Mouse (Mus musculus) limb, embryonic 13.5 days (tissue): Measurements from ENCODE around the gene Auts2. TPM values are rescaled to one million over a fixed set of nuclear protein-coding genes. Genes with fewer than 3 reads are reported as not detected.

Experiments used
- ATAC-seq: fragments of 200-750 bp; cut with Nextera tagmentation; 2 replicates; pipeline ENCODE4 v1.8.0; 2017; ENCODE audit warnings: low read depth, moderate number of reproducible peaks, moderate TSS enrichment; ENCODE audit not compliant: low FRiP score
- H3K27ac ChIP-seq: fragments of 300-500 bp; sonication (generic); 2 replicates; pipeline ENCODE4 v1.5.1; 2015; ENCODE audit warnings: inconsistent platforms, mild to moderate bottlenecking, moderate library complexity
- H3K27me3 ChIP-seq: fragments of 300-500 bp; sonication (generic); 2 replicates; pipeline ENCODE4 v1.6.1; 2015; ENCODE audit warnings: mild to moderate bottlenecking, inconsistent platforms
- H3K36me3 ChIP-seq: fragments of 300-500 bp; sonication (generic); 2 replicates; pipeline ENCODE4 v1.6.1; 2015; ENCODE audit warnings: inconsistent platforms, mild to moderate bottlenecking, moderate library complexity
- H3K4me1 ChIP-seq: fragments of 300-500 bp; sonication (generic); 2 replicates; pipeline ENCODE4 v1.6.1; 2015; ENCODE audit warnings: inconsistent platforms
- H3K4me2 ChIP-seq: fragments of 300-500 bp; sonication (generic); replicated peaks from 2 replicates; pipeline ENCODE4 v1.6.1; 2015; ENCODE audit warnings: inconsistent platforms, mild to moderate bottlenecking, moderate library complexity
- H3K4me3 ChIP-seq: fragments of 300-500 bp; sonication (generic); 2 replicates; pipeline ENCODE4 v1.5.1; 2015; ENCODE audit warnings: moderate library complexity, mild to moderate bottlenecking, inconsistent platforms
- H3K9ac ChIP-seq: fragments of 300-500 bp; sonication (generic); 2 replicates; pipeline ENCODE4 v1.6.1; 2015; ENCODE audit warnings: mild to moderate bottlenecking, inconsistent platforms
- H3K9me3 ChIP-seq: fragments of 300-500 bp; sonication (generic); 2 replicates; pipeline ENCODE4 v1.6.1; 2016; ENCODE audit warnings: inconsistent platforms
- WGBS: fragments of 180-500 bp; shearing (Covaris S2); methylation state at CpG from one replicate; pipeline ENCODE4 v1.1.7; 2015; 5-methylcytosine and 5-hydroxymethylcytosine counted together
- polyA plus RNA-seq: library from polyadenylated mRNA; unstranded; fragments of >200 nt; fragmentation: Nextera tagmentation; extraction: Ambion mirVana; gene quantifications from 2 replicates; pipeline ENCODE4 v1.2.1, GENCODE M21; 2015

The Auts2 gene
- polyA plus RNA-seq, 1 experiment from 2014 or later = 55.1 TPM

GRCm38 (mm10) chr5:131517677-131518076, 1025.5 kb downstream of the Auts2 start:
- Histone ChIP-seq H3K27ac (no peak overlapping the region), H3K4me1 (peaks cover 51% of the 10 kb centered on the region), H3K27me3 (no peaks in the 10 kb centered on the region), H3K36me3 (peaks cover 30% of the 10 kb centered on the region), H3K9me3 (no peaks in the 10 kb centered on the region), H3K9ac (no peak overlapping the region), H3K4me2 (no peak overlapping the region), H3K4me3 (no peak overlapping the region)
- 67% methylated on average over 4 of the region's 4 CpGs for WGBS
- ATAC-seq = no peak

GRCm38 (mm10) chr5:131515707-131516407, 1027.3 kb downstream of the Auts2 start:
- WGBS = 23% methylated on average over 14 of the region's 14 CpGs
- Histone ChIP-seq H3K27me3 (no peaks in the 10 kb centered on the region), H3K9ac (no peak overlapping the region), H3K4me3 (no peak overlapping the region), H3K9me3 (no peaks in the 10 kb centered on the region), H3K36me3 (peaks cover 44% of the 10 kb centered on the region), H3K4me2 (no peak overlapping the region), H3K27ac (0 out of 2 replicates have a peak overlapping the region, but pooled peaks have one; percentile 3), H3K4me1 (peaks cover 38% of the 10 kb centered on the region)
- ATAC-seq = peak; percentile 30; the same call in 1 of the 2 replicates

GRCm38 (mm10) chr5:131513753-131514152, 1029.4 kb downstream of the Auts2 start:
- Histone ChIP-seq H3K27me3 (no peaks in the 10 kb centered on the region), H3K27ac (no peak overlapping the region), H3K9ac (no peak overlapping the region), H3K9me3 (no peaks in the 10 kb centered on the region), H3K36me3 (peaks cover 40% of the 10 kb centered on the region), H3K4me3 (no peak overlapping the region), H3K4me1 (peaks cover 33% of the 10 kb centered on the region), H3K4me2 (no peak overlapping the region)
- WGBS = 73% methylated on average over 3 of the region's 3 CpGs
- no peak for ATAC-seq

- Histone ChIP-seq H3K9ac (no peak overlapping the region), H3K4me3 (no peak overlapping the region), H3K27ac (no peak overlapping the region), H3K9me3 (no peaks in the 10 kb centered on the region), H3K4me1 (peaks cover 25% of the 10 kb centered on the region), H3K27me3 (no peaks in the 10 kb centered on the region), H3K4me2 (no peak overlapping the region), H3K36me3 (peaks cover 39% of the 10 kb centered on the region)
- WGBS = 90% methylated on average over 10 of the region's 10 CpGs
- ATAC-seq = no peak
Observed at GRCm38 (mm10) chr5:131512617-131513016, 1030.5 kb downstream of the Auts2 start.

- Histone ChIP-seq H3K9me3 (no peaks in the 10 kb centered on the region), H3K36me3 (peaks cover 42% of the 10 kb centered on the region), H3K27ac (no peak overlapping the region), H3K4me2 (no peak overlapping the region), H3K4me1 (peaks cover 6% of the 10 kb centered on the region), H3K9ac (no peak overlapping the region), H3K27me3 (no peaks in the 10 kb centered on the region), H3K4me3 (no peak overlapping the region)
- 74% methylated on average over 5 of the region's 5 CpGs for WGBS
- ATAC-seq = no peak
Observed at GRCm38 (mm10) chr5:131510659-131511058, 1032.5 kb downstream of the Auts2 start.

- Histone ChIP-seq H3K9ac (no peak overlapping the region), H3K27ac (no peak overlapping the region), H3K4me2 (no peak overlapping the region), H3K4me1 (no peaks in the 10 kb centered on the region), H3K36me3 (peaks cover 40% of the 10 kb centered on the region), H3K9me3 (no peaks in the 10 kb centered on the region), H3K27me3 (no peaks in the 10 kb centered on the region), H3K4me3 (no peak overlapping the region)
- 88% methylated on average over 4 of the region's 4 CpGs for WGBS
- ATAC-seq = no peak
Observed at GRCm38 (mm10) chr5:131509315-131509714, 1033.8 kb downstream of the Auts2 start.

- Histone ChIP-seq H3K4me2 (no peak overlapping the region), H3K4me1 (peaks cover 12% of the 10 kb centered on the region; the same call in 1 of the 2 replicates), H3K36me3 (peaks cover 20% of the 10 kb centered on the region), H3K9ac (no peak overlapping the region), H3K4me3 (no peak overlapping the region), H3K27ac (no peak overlapping the region), H3K9me3 (no peaks in the 10 kb centered on the region), H3K27me3 (no peaks in the 10 kb centered on the region)
- no peak for ATAC-seq
- WGBS = 82% methylated on average over 4 of the region's 4 CpGs
Observed at GRCm38 (mm10) chr5:131498865-131499264, 1044.3 kb downstream of the Auts2 start.

- Histone ChIP-seq H3K9me3 (no peaks in the 10 kb centered on the region), H3K27ac (no peak overlapping the region), H3K9ac (no peak overlapping the region), H3K4me2 (no peak overlapping the region), H3K36me3 (peaks cover 20% of the 10 kb centered on the region), H3K4me3 (no peak overlapping the region), H3K4me1 (peaks cover 29% of the 10 kb centered on the region), H3K27me3 (no peaks in the 10 kb centered on the region)
- no peak for ATAC-seq
- 91% methylated on average over 10 of the region's 10 CpGs for WGBS
Observed at GRCm38 (mm10) chr5:131496517-131497216, 1046.5 kb downstream of the Auts2 start.

- no peak for ATAC-seq
- no peaks in the 10 kb centered on the region for H3K9me3 ChIP-seq
- H3K27ac ChIP-seq = no peak overlapping the region
- peaks cover 30% of the 10 kb centered on the region for H3K4me1 ChIP-seq
- H3K36me3 ChIP-seq = peaks cover 14% of the 10 kb centered on the region
- WGBS = 81% methylated on average over 5 of the region's 5 CpGs
- no peak overlapping the region for H3K9ac ChIP-seq
- H3K4me3 ChIP-seq = no peak overlapping the region
- no peaks in the 10 kb centered on the region for H3K27me3 ChIP-seq
- no peak overlapping the region for H3K4me2 ChIP-seq
Observed at GRCm38 (mm10) chr5:131494564-131494963, 1048.6 kb downstream of the Auts2 start.

GRCm38 (mm10) chr5:131492535-131492934, 1050.6 kb downstream of the Auts2 start:
- Histone ChIP-seq H3K4me2 (no peak overlapping the region), H3K27me3 (no peaks in the 10 kb centered on the region), H3K36me3 (peaks cover 9% of the 10 kb centered on the region), H3K9ac (no peak overlapping the region), H3K9me3 (no peaks in the 10 kb centered on the region), H3K4me3 (no peak overlapping the region), H3K4me1 (peaks cover 30% of the 10 kb centered on the region), H3K27ac (no peak overlapping the region)
- no peak for ATAC-seq
- WGBS = 84% methylated on average over 8 of the region's 8 CpGs

GRCm38 (mm10) chr5:131491843-131492242, 1051.3 kb downstream of the Auts2 start:
- peaks cover 12% of the 10 kb centered on the region for H3K36me3 ChIP-seq

GRCm38 (mm10) chr5:131490811-131491210, 1052.3 kb downstream of the Auts2 start:
- Histone ChIP-seq H3K9me3 (peaks cover 9% of the 10 kb centered on the region), H3K4me2 (no peak overlapping the region), H3K4me1 (peaks cover 26% of the 10 kb centered on the region), H3K27ac (no peak overlapping the region), H3K36me3 (peaks cover 22% of the 10 kb centered on the region), H3K27me3 (no peaks in the 10 kb centered on the region), H3K4me3 (no peak overlapping the region), H3K9ac (no peak overlapping the region)
- 73% methylated on average over 2 of the region's 2 CpGs for WGBS
- ATAC-seq = no peak

More at GRCm38 (mm10) chr5:131491843-131492242, 1051.3 kb downstream of the Auts2 start:
- 55% methylated on average over 8 of the region's 8 CpGs for WGBS
- Histone ChIP-seq H3K27ac (no peak overlapping the region; the same call in 1 of the 2 replicates), H3K27me3 (no peaks in the 10 kb centered on the region), H3K4me2 (no peak overlapping the region), H3K4me3 (no peak overlapping the region), H3K4me1 (peaks cover 30% of the 10 kb centered on the region), H3K9ac (no peak overlapping the region), H3K9me3 (no peaks in the 10 kb centered on the region)
- 0 out of 2 replicates have a peak, but pooled peaks have one; percentile 37 for ATAC-seq
